Mouse (Mus musculus): Measurements from ENCODE around the gene Olfr148. TPM values are rescaled to one million over a fixed set of nuclear protein-coding genes. Genes with fewer than 3 reads are reported as not detected.

Olfr148 gene
- not detected for total RNA-seq (2022)

GRCm38 (mm10) chr9:39610355-39610754, at the start of gene Olfr148:
TSS of gene Olfr148 (plus strand) at chr9:39610655.
- DNase-seq (ENCODE audit: low spot score) = no peak

- no peak for DNase-seq (ENCODE audit: low spot score)
These were observed 35.0 kb upstream of the Olfr148 start, which contains the start of gene Olfr959 for GRCm38 (mm10) chr9:39575469-39575868. TSS of gene Olfr959 (minus strand) at chr9:39575569.

GRCm38 (mm10) chr9:39577050-39577449, 33.4 kb upstream of the Olfr148 start:
- DNase-seq (ENCODE audit: low spot score) = peak; percentile 42

- no peak for DNase-seq (ENCODE audit: low spot score)
These were observed 7.7 kb upstream of the Olfr148 start for GRCm38 (mm10) chr9:39602536-39603332.

GRCm38 (mm10) chr9:39603333-39603845, 7.1 kb upstream of the Olfr148 start:
- DNase-seq (ENCODE audit: low spot score) = no peak

GRCm38 (mm10) chr9:39603999-39604453, 6.4 kb upstream of the Olfr148 start, which contains the start of gene AW551984:
TSS of gene AW551984 (minus strand) at chr9:39604403.
- no peak for DNase-seq (ENCODE audit: low spot score)

GRCm38 (mm10) chr9:39608497-39608896, 2.0 kb upstream of the Olfr148 start:
- no peak for DNase-seq (ENCODE audit: low spot score)

- DNase-seq (ENCODE audit: low spot score) = no peak
These were observed 1.5 kb downstream of the Olfr148 start for GRCm38 (mm10) chr9:39611953-39612352.

GRCm38 (mm10) chr9:39621073-39621472, 10.6 kb downstream of the Olfr148 start, which contains the start of gene Olfr960:
TSS of gene Olfr960 (plus strand) at chr9:39621373.
- no peak for DNase-seq (ENCODE audit: low spot score)

- DNase-seq (ENCODE audit: low spot score) = no peak
These were observed 13.3 kb downstream of the Olfr148 start for GRCm38 (mm10) chr9:39623783-39624182.

GRCm38 (mm10) chr9:39624711-39625110, 14.3 kb downstream of the Olfr148 start:
- DNase-seq (ENCODE audit: low spot score) = no peak

GRCm38 (mm10) chr9:39629069-39629468, 18.6 kb downstream of the Olfr148 start:
- DNase-seq (ENCODE audit: low spot score) = no peak

- DNase-seq (ENCODE audit: low spot score) = no peak
These were observed 23.6 kb downstream of the Olfr148 start for GRCm38 (mm10) chr9:39633913-39634594.

- DNase-seq (ENCODE audit: low spot score) = no peak
These were observed 34.3 kb downstream of the Olfr148 start, which contains the start of gene Olfr961 for GRCm38 (mm10) chr9:39644785-39645184. TSS of gene Olfr961 (plus strand) at chr9:39645085.

GRCm38 (mm10) chr9:39647382-39647781, 36.9 kb downstream of the Olfr148 start:
- DNase-seq (ENCODE audit: low spot score) = no peak

GRCm38 (mm10) chr9:39654756-39655396, 44.4 kb downstream of the Olfr148 start:
- DNase-seq (ENCODE audit: low spot score) = no peak

Other genes with a start within 250 kb of the Olfr148 start
- not detected for gene Olfr951, start 223.2 kb upstream of the Olfr148 start, total RNA-seq (2022)
- gene Olfr952, start 183.5 kb upstream of the Olfr148 start, total RNA-seq (2022) = not detected
- not detected for gene Olfr954, start 154.0 kb upstream of the Olfr148 start, total RNA-seq (2022)
- not detected for gene Olfr955, start 138.7 kb upstream of the Olfr148 start, total RNA-seq (2022)
- gene Olfr44, start 116.7 kb upstream of the Olfr148 start, total RNA-seq (2022) = not detected
- gene Olfr957, start 94.8 kb upstream of the Olfr148 start, total RNA-seq (2022) = not detected
- gene Olfr958, start 56.6 kb upstream of the Olfr148 start, total RNA-seq (2022) = not detected
- gene Olfr959, start 35.1 kb upstream of the Olfr148 start, total RNA-seq (2022) = not detected
- gene AW551984, start 6.3 kb upstream of the Olfr148 start, total RNA-seq (2022) = under 1 TPM in 2 of 4 experiments, not detected in 2; 0.37 to 0.82 TPM
- not detected for gene Olfr960, start 10.7 kb downstream of the Olfr148 start, total RNA-seq (2022)
- not detected for gene Olfr961, start 34.4 kb downstream of the Olfr148 start, total RNA-seq (2022)
- gene Olfr963, start 56.5 kb downstream of the Olfr148 start, total RNA-seq (2022) = not detected
- gene Olfr149, start 96.5 kb downstream of the Olfr148 start, total RNA-seq (2022) = not detected
- gene Olfr965, start 100.7 kb downstream of the Olfr148 start, total RNA-seq (2022) = not detected
- gene Olfr150, start 120.3 kb downstream of the Olfr148 start, total RNA-seq (2022) = not detected
- not detected for gene Olfr967, start 135.6 kb downstream of the Olfr148 start, total RNA-seq (2022)
- gene Olfr968, start 172.6 kb downstream of the Olfr148 start, total RNA-seq (2022) = not detected
- not detected for gene Olfr969, start 180.3 kb downstream of the Olfr148 start, total RNA-seq (2022)
- gene Olfr970, start 198.2 kb downstream of the Olfr148 start, total RNA-seq (2022) = not detected
- not detected for gene Olfr971, start 226.2 kb downstream of the Olfr148 start, total RNA-seq (2022)

Measured in heart, adult 8-10 months (tissue).